ENCODE assay signal across 25 mouse cellular contexts in genomic region chr11:54939501-54939900, GRCm38 (mm10). TPM values are rescaled to one million over a fixed set of nuclear protein-coding genes. Genes with fewer than 3 reads are reported as not detected.
A peak's percentile ranks its signal among the peaks of the same experiment; 100 is the strongest.
DNase-seq lines count a peak whose midpoint lies in the region; ATAC-seq and TF ChIP-seq lines count a peak whose summit lies in the region.
"Had no signal": no experiment of that assay in that cellular context is flagged by ENCODE, and none has a peak within 500 bp of the region (broad histone marks: within the 10 kb centered on the region; RNA-seq: fewer than 3 reads in every experiment).

No protein-coding gene starts in this region.

- peaks cover 59% of the 10 kb centered on the region for H3K4me1 ChIP-seq in heart, embryonic 10.5 days
- peaks cover 19% of the 10 kb centered on the region for H3K4me1 ChIP-seq in midbrain, embryonic 10.5 days
- H3K4me1 ChIP-seq in midbrain, embryonic 14.5 days (ENCODE audit: control insufficient read depth, insufficient read depth, low read length), result no peaks in the 10 kb centered on the region
- peaks cover 66% of the 10 kb centered on the region for H3K4me1 ChIP-seq in small intestine, adult 2 months (ENCODE audit: control insufficient read depth, insufficient read depth, insufficient read length, low read length)
- peaks cover 4% of the 10 kb centered on the region; the same call in 1 of the 2 replicates for H3K4me1 ChIP-seq in kidney, embryonic 16.5 days (ENCODE audit: insufficient read depth, low read length)

- DNase-seq in cerebellum, adult 18-20 months, result peak; percentile 33 to 41
- DNase-seq in cerebellum, postnatal 4 days (ENCODE audit: low spot score in 2 of 2), result no peak
- DNase-seq in heart, embryonic 10.5 days (ENCODE audit: low spot score), result no peak
- DNase-seq in heart, adult 11 months, result no peak
- no peak for DNase-seq in midbrain, embryonic 10.5 days (ENCODE audit: low spot score)
- DNase-seq in midbrain, embryonic 14.5 days, result no peak
- DNase-seq: gastrocnemius, postnatal 14 days; heart, adult 18-20 months; heart, postnatal 36 days; kidney, adult 18-20 months; lung, postnatal 4 days; right cerebral cortex, adult 18-20 months; thymus, adult 18-20 months; thymus, postnatal 4 days had no signal

- no peak overlapping the region for H3K9ac ChIP-seq in midbrain, embryonic 14.5 days (replicated peaks; ENCODE audit: low read length)
- H3K9ac ChIP-seq in kidney, embryonic 16.5 days (replicated peaks; ENCODE audit: low read length), result no peak overlapping the region
- H3K9ac ChIP-seq: embryonic facial prominence, embryonic 12.5 days; forebrain, embryonic 12.5 days; neural tube, embryonic 13.5 days had no signal

- no peak overlapping the region for H3K4me2 ChIP-seq in midbrain, embryonic 14.5 days (ENCODE audit: low read length)
- no peak overlapping the region for H3K4me2 ChIP-seq in kidney, embryonic 16.5 days (replicated peaks; ENCODE audit: low read depth, low read length)
- H3K4me2 ChIP-seq: embryonic facial prominence, embryonic 12.5 days; forebrain, embryonic 12.5 days; neural tube, embryonic 13.5 days had no signal

- H3K27me3 ChIP-seq in heart, embryonic 10.5 days (ENCODE audit: insufficient read depth, poor library complexity, severe bottlenecking), result no peaks in the 10 kb centered on the region
- H3K27me3 ChIP-seq in midbrain, embryonic 10.5 days (ENCODE audit: low read depth, poor library complexity, severe bottlenecking), result no peaks in the 10 kb centered on the region
- no peaks in the 10 kb centered on the region for H3K27me3 ChIP-seq in midbrain, embryonic 14.5 days (ENCODE audit: control insufficient read depth, insufficient read depth, low read length)
- H3K27me3 ChIP-seq in small intestine, adult 2 months (ENCODE audit: control insufficient read depth, insufficient read depth, low read length), result no peaks in the 10 kb centered on the region
- no peaks in the 10 kb centered on the region for H3K27me3 ChIP-seq in kidney, embryonic 16.5 days (ENCODE audit: insufficient read depth, low read length)
- H3K27me3 ChIP-seq: embryonic facial prominence, embryonic 12.5 days; forebrain, embryonic 12.5 days; neural tube, embryonic 13.5 days had no signal

- no peak for TF ChIP-seq POLR2A in small intestine, adult 2 months (IDR thresholded peaks at IDR 0.05; ENCODE audit: low read depth, low read length)

- H3K27ac ChIP-seq in heart, embryonic 10.5 days, result peak overlapping the region; percentile 24; the same call in 1 of the 2 replicates
- peak overlapping the region; percentile 30; the same call in 1 of the 2 replicates for H3K27ac ChIP-seq in midbrain, embryonic 10.5 days (replicated peaks)
- no peak overlapping the region for H3K27ac ChIP-seq in midbrain, embryonic 14.5 days (replicated peaks; ENCODE audit: low read depth, low read length)
- peak overlapping the region; percentile 99 for H3K27ac ChIP-seq in small intestine, adult 2 months (ENCODE audit: insufficient read depth, low read depth, low read length)
- H3K27ac ChIP-seq in kidney, embryonic 16.5 days (ENCODE audit: low read length), result no peak overlapping the region
- H3K27ac ChIP-seq: embryonic facial prominence, embryonic 12.5 days; forebrain, embryonic 12.5 days; kidney, postnatal 0 days; neural tube, embryonic 13.5 days had no signal

- H3K9me3 ChIP-seq in heart, embryonic 10.5 days, result no peaks in the 10 kb centered on the region
- H3K9me3 ChIP-seq in midbrain, embryonic 10.5 days (replicated peaks), result no peaks in the 10 kb centered on the region
- H3K9me3 ChIP-seq in midbrain, embryonic 14.5 days (ENCODE audit: control insufficient read depth, low read length), result no peaks in the 10 kb centered on the region
- H3K9me3 ChIP-seq in kidney, embryonic 16.5 days (ENCODE audit: low read length), result no peaks in the 10 kb centered on the region
- H3K9me3 ChIP-seq: embryonic facial prominence, embryonic 12.5 days; forebrain, embryonic 12.5 days; neural tube, embryonic 13.5 days had no signal

- peaks cover 42% of the 10 kb centered on the region for H3K36me3 ChIP-seq in heart, embryonic 10.5 days
- peaks cover 11% of the 10 kb centered on the region; the same call in 1 of the 2 replicates for H3K36me3 ChIP-seq in midbrain, embryonic 10.5 days
- H3K36me3 ChIP-seq in midbrain, embryonic 14.5 days (ENCODE audit: control insufficient read depth, insufficient read depth, low read length), result peaks cover 8% of the 10 kb centered on the region
- H3K36me3 ChIP-seq in small intestine, adult 2 months (ENCODE audit: control insufficient read depth, insufficient read depth, low read length), result peaks cover 45% of the 10 kb centered on the region
- peaks cover 19% of the 10 kb centered on the region; the same call in 1 of the 2 replicates for H3K36me3 ChIP-seq in kidney, embryonic 16.5 days (ENCODE audit: insufficient read depth, low read length)

- ATAC-seq in midbrain, embryonic 14.5 days (ENCODE audit: low FRiP score, low TSS enrichment), result no peak
- no peak for ATAC-seq in kidney, embryonic 16.5 days (ENCODE audit: low FRiP score, low TSS enrichment)
- ATAC-seq: CD4-positive, CD25-positive, alpha-beta regulatory T cell, adult 4 months; hindbrain, embryonic 16.5 days; midbrain, embryonic 16.5 days had no signal

- no peak overlapping the region for H3K4me3 ChIP-seq in heart, embryonic 10.5 days
- no peak overlapping the region for H3K4me3 ChIP-seq in midbrain, embryonic 10.5 days
- no peak overlapping the region for H3K4me3 ChIP-seq in midbrain, embryonic 14.5 days (replicated peaks; ENCODE audit: low read depth, low read length)
- H3K4me3 ChIP-seq in small intestine, adult 2 months (ENCODE audit: low read depth, low read length), result no peak overlapping the region
- H3K4me3 ChIP-seq in kidney, embryonic 16.5 days (ENCODE audit: low read length), result no peak overlapping the region
- H3K4me3 ChIP-seq: embryonic facial prominence, embryonic 12.5 days; erythroblast, embryonic 14.5 days; forebrain, embryonic 12.5 days; myocyte; neural tube, embryonic 13.5 days had no signal

- no peak for TF ChIP-seq CTCF in small intestine, adult 2 months (IDR thresholded peaks at IDR 0.05; ENCODE audit: extremely low read depth, insufficient read length, insufficient replicate concordance, low read depth, low read length)

- 78% methylated on average over 8 of the region's 8 CpGs for WGBS in heart, embryonic 10.5 days
- 89% methylated on average over 8 of the region's 8 CpGs for WGBS in midbrain, embryonic 10.5 days
- 86% methylated on average over 8 of the region's 8 CpGs for WGBS in midbrain, embryonic 14.5 days
- WGBS in small intestine, adult 2 months, result 92% methylated on average over 8 of the region's 8 CpGs
- WGBS in kidney, embryonic 16.5 days, result 85% methylated on average over 8 of the region's 8 CpGs

RNA-seq across cellular contexts. Expression of gene Tnip1, which starts 23.2 kb away (rescaled TPM):
- 22.7 and 23.7 TPM in 2 replicates for polyA plus RNA-seq in heart, embryonic 10.5 days (2016; fragmentation: Nextera tagmentation; extraction: Ambion mirVana)
- polyA plus RNA-seq in midbrain, embryonic 10.5 days (2016; fragmentation: Nextera tagmentation; extraction: Ambion mirVana), result 9.5 and 11.6 TPM in 2 replicates
- 15.1 and 15.5 TPM in 2 replicates for polyA plus RNA-seq in midbrain, embryonic 14.5 days (2014; fragmentation: Nextera tagmentation; extraction: Ambion mirVana)
- polyA plus RNA-seq in small intestine, adult 2 months (2012; rRNA removed), result 47.9 and 122 TPM in 2 replicates
- 20.2 and 22.0 TPM in 2 replicates for polyA plus RNA-seq in kidney, embryonic 16.5 days (2015; fragmentation: Nextera tagmentation; extraction: Ambion mirVana)

RNA-seq across cellular contexts. Expression of gene Gpx3, which starts 37.2 kb away (rescaled TPM):
- polyA plus RNA-seq in heart, embryonic 10.5 days (2016; fragmentation: Nextera tagmentation; extraction: Ambion mirVana), result 1,153 and 1,643 TPM in 2 replicates
- 68.6 and 72.1 TPM in 2 replicates for polyA plus RNA-seq in midbrain, embryonic 10.5 days (2016; fragmentation: Nextera tagmentation; extraction: Ambion mirVana)
- polyA plus RNA-seq in midbrain, embryonic 14.5 days (2014; fragmentation: Nextera tagmentation; extraction: Ambion mirVana), result 22.2 and 22.6 TPM in 2 replicates
- polyA plus RNA-seq in small intestine, adult 2 months (2012; rRNA removed), result 52.2 and 90.3 TPM in 2 replicates
- polyA plus RNA-seq in kidney, embryonic 16.5 days (2015; fragmentation: Nextera tagmentation; extraction: Ambion mirVana), result 262 and 297 TPM in 2 replicates

Comparison
In these comparisons a context has a peak if more than half of its experiments do, and no peak if none do; other contexts are left out.
1. DNase-seq: peak in cerebellum, adult 18-20 months (2 of 2); none in cerebellum, postnatal 4 days (0 of 2), heart, embryonic 10.5 days (single experiment), heart, adult 11 months (single experiment), midbrain, embryonic 10.5 days (single experiment) and midbrain, embryonic 14.5 days (single experiment).
2. H3K27ac ChIP-seq: peak in heart, embryonic 10.5 days (single experiment), midbrain, embryonic 10.5 days (single experiment) and small intestine, adult 2 months (single experiment); none in midbrain, embryonic 14.5 days (single experiment) and kidney, embryonic 16.5 days (single experiment).